Mouse (Mus musculus) heart, adult 10 weeks (tissue): Measurements from ENCODE around the gene Foxl1. TPM values are rescaled to one million over a fixed set of nuclear protein-coding genes. Genes with fewer than 3 reads are reported as not detected.

ENCODE experiments used
- polyA plus RNA-seq: library from polyadenylated mRNA; stranded (reverse); fragments of 350-450 nt; fragmentation: Illumina TruSeq; extraction: RNeasy Lipid Tissue Mini Kit (QIAGEN cat#74804); gene quantifications from one replicate; pipeline ENCODE4 v1.2.3, GENCODE M21; 2014; ENCODE audit warnings: low read depth, low replicate concordance

Gene Foxl1
- polyA plus RNA-seq, result not detected

DNA sequence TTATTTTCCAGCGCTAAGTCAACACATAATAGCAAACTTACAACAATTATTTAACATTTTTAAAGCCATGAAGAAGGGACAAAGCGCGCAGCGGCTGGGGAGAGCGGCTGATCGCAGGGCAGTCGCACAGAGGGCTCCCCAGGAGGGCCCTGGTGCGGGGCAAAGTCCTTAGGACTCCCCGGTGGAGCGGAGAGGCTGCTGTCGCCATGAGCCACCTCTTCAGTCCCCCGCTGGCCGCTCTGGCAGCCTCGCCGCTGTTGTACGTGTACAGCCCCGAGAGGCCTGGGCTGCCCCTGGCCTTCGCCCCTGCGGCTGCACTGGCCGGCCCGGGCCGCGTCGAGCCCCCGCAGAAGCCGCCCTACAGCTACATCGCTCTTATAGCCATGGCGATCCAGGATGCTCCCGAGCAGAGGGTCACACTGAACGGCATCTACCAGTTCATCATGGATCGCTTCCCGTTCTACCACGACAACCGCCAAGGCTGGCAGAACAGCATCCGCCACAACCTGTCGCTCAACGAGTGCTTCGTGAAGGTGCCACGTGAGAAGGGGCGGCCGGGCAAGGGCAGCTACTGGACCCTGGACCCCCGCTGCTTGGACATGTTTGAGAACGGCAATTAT is at the start of gene Foxl1:
Foxl1 (plus strand) TSS at position 185 of the 620 bp plus-strand sequence.

GRCm38 (mm10) chr8:121084210-121084951 is 43.4 kb upstream of the Foxl1 start, which contains the start of gene Foxf1:
TSS of gene Foxf1 (plus strand) at chr8:121084386.

DNA sequence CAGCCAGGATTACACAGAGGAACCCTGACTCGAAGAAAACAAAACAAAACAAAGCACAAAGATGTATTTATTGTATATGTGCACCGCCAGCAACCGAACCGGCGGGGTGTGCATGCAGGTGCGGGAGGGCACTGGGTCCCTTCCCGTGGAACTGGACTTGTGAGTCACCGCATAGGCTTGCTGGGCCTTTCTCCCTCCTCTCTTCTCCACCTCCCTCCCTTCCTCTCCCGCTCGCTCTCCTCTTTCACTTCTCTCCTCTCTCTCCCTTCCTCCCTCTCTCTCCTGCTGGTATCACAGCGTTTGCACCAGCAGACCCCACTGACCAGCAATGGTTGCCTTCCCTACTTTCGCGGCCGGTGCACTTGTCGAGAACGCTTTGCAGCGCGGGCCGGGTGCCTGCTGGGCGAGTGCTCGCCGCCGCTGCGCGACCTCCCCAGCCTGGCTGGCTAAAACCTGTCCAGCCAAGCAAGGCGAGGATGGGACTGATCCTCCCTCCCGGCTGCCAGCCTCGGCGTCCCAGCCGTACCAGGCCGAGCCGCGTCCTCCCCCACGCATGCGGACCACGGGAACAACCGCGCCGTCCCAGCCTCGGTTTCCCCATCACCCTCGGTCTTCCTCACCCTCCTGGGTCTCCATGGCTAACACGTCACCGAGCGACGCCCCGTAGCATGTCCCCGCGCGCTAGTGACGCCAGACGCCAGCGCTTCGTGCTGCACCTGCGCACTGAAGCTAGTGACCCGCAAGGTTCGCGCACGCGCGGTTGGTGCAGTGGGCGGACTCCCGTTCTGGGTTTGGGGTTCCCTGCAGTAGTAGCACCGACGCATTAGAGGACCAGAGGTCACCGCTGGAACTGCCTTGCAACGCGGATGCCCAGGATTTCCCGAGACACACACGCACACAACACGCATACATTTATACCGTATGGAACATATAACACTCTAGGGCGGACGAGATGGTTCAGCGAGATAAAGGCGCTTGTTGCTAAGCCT is 19.8 kb upstream of the Foxl1 start, which contains the start of gene Mthfsd:
Mthfsd (minus strand) TSS at position 725 of the 989 bp plus-strand sequence.

DNA sequence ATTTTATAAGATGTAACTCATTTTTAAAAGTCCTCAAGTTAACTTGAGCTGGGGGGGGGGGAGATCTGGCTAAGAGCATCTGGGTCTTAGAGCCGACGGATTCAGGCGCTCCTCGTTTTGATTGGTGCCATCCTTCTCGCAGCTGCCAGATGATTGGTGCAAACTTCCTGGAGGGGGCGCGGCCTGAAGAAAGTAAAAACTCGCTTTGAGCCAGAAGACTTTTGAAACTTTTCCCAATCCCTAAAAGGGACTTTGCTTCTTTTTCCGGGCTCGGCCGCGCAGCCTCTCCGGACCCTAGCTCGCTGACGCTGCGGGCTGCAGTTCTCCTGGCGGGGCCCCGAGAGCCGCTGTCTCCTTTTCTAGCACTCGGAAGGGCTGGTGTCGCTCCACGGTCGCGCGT is 11.8 kb upstream of the Foxl1 start, which contains the start of gene Foxc2:
Foxc2 (plus strand) TSS at position 224 of the 400 bp plus-strand sequence.

Other genes with a start within 250 kb of the Foxl1 start
- 0.29 TPM for gene Foxf1, start 43.6 kb upstream of the Foxl1 start, polyA plus RNA-seq
- gene Mthfsd, start 19.5 kb upstream of the Foxl1 start, polyA plus RNA-seq, result 17.2 TPM
- gene Foxc2, start 11.8 kb upstream of the Foxl1 start, polyA plus RNA-seq, result 1.9 TPM